Mouse (Mus musculus): ENCODE data around the gene Stat5a.

Stat5a gene

DNA sequence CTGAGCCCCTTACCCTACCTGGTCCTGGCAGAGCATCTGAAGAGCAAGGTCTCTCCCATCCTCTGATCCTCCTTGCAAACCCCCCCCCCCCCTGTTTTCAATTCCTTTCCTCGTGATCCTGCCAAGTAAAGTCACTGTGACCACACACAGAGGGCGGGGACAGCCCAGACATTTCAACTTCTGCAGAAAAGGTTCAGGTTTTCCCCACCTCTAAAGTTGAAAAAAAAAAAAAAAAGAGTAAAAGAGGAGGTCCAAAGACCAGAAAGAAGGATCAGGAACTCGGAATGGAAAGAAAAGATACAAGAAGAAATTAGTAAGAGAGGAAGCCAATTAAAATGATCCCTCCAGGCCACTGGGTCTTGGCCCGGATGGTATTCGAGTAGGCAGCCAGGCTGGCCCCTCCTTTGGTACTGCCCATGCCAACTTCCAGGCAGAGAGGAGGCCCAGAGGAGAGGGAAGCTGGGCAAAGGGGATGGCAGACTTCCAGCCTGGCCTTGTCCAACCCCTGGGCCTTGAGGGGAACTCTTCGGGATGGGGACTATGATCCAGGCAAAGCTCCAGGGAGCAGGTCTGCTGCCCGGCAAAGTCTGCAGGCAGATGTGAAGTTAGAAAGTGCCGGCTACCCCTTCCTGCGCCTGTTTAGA lies at the start of gene Stat5a:
Stat5a (plus strand) TSS at position 417 of the 644 bp plus-strand sequence.
- DNase-seq (ENCODE audit: low spot score in 2 of 2) = peak; percentile 81 to 83

DNA sequence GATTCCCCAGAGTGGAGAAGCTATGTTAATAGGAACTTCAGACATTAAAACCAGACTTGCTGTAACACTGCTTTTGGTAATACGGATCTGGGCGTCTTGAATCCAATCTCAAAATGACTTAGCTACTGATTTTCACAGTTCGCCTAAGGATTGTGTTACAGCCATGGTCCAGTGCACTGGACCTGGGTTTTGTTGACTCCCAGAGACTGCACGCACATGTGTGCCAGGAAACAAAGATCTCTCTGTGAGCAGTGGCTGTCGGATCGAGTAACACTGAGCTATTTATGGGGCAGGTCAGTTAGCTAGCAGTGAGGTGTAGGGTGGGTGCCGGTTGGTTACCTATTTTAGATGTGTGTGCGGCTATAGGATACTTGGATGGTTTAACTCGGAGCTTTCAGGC lies 48.6 kb upstream of the Stat5a start:
- no peak for DNase-seq (ENCODE audit: low spot score in 2 of 2)

DNA sequence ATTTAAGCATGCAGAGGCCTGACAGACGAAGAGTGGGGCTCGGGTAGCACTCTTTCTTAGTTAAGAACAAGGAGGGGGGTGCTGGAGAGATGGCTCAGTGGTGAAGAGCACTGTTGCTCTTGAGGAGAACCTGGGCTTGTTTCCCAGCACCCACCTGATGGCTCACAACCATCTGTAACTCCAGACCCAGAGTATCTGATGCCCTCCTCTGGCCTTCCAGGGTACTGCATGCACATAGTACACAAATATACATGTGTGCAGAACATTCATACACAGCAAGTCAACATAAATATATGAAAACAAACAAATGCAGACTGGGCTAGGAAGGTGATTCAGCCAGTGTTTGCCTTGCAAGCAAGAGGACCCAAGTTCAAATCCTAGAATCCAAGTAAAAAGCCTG lies 48.0 kb upstream of the Stat5a start:
- no peak for DNase-seq (ENCODE audit: low spot score in 2 of 2)

DNA sequence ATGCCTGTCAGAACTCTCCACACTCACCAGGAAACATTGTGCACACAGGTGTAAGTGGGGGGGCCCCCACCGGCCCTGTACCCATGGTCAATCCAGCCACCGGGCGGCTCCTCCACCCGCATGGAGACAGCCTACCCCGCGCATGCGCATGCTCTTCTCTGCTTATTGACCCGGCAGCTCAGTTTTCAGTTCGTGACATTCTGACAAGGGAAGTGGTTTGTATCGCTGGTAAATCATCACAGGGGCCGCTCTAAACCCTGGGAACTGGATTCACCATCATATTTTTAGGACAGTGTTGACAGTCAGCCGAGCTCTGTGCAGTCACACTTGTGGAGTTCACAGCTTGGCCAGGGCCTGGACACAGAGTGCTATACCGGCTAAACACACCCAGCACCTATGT lies 44.7 kb upstream of the Stat5a start:
- DNase-seq (ENCODE audit: low spot score in 2 of 2) = no peak

DNA sequence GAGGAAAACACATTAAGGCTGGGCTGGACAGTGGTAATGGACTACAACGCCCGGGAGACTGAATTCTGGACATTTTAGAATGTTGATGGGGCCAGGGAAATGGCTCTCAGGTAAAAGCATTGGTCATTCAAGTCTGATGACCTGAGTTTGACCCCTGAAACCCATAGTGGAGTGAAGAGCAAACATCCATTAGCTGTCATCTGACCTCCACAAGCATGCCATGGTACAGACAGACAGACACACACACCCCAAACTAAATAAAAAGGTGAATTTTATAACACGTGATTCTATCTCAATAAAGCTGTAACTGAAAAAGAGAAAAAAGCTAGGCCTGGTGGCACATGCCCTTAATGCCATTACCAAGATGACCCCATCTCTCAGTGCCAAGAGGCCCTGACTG lies 42.8 kb upstream of the Stat5a start:
- no peak for DNase-seq (ENCODE audit: low spot score in 2 of 2)

DNA sequence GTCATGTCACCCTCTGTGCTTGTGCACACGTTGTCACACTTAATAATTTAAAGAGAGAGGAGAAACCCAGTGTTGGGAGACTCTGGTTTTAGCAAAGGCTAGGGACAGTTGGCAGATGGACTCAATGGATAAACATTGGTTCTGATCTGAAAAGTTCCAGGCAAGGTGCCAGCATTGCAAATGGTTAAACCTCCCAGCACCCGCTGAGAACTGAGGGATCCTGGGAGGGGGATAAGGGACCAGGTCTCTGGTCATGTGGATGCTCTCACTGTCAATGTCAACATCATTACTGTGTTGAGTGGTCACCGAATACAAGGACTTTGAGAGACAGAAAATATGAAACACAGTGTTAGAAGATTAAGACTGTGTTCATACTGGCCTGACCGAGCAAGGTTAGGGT lies 42.4 kb upstream of the Stat5a start:
- no peak for DNase-seq (ENCODE audit: low spot score in 2 of 2)

DNA sequence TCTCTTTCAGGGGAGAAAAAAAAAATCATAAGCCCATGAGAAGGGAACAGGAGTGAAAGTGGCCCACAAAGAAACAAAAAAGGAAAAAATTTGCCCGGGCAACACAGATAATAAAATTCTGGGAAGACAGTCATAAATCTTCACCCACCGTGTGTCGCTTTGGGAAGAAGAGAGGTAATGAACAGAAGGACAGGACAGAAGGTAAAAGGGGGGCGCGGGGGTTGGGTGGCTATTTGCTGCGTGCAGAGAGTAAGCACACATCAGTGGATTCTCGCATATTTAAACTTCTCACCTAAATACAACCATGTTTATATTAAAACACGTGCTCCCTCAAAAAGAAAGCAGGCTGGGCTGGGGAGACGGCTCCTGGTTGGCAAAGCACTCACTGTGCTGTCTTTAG lies 41.8 kb upstream of the Stat5a start:
- no peak for DNase-seq (ENCODE audit: low spot score in 2 of 2)

DNA sequence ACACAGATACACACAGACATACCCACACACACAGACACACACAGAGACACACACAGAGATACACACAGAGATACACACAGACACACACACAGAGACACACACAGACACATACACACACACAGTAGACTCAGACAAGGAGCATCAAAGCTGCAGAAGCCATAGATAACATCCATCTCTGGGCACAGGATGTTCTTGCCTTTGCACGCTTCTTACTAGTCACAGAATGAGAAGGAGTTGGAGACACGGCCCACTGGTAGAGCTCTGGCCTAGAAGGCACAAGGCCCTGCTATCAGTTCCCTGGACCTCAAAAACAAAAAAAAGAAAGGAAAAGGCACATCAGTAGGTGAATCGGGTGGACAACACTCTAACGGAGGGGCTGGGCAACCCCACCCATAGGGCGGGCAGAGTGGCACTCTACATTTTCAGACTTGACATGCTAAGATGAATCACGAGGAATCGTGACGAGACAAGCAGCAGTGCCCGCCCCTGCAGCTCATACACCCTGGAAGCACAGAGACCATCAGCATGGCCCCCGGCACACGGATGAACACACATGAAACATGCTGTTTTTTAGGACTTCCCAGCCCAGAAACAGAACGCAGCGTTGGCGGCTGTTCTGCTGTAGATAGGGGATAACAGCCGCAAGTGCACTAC lies 40.7 kb upstream of the Stat5a start:
- no peak for DNase-seq (ENCODE audit: low spot score in 2 of 2)

- DNase-seq (ENCODE audit: low spot score in 2 of 2) = no peak
These were observed 40.1 kb upstream of the Stat5a start for GRCm38 (mm10) chr11:100819048-100819447.

DNA sequence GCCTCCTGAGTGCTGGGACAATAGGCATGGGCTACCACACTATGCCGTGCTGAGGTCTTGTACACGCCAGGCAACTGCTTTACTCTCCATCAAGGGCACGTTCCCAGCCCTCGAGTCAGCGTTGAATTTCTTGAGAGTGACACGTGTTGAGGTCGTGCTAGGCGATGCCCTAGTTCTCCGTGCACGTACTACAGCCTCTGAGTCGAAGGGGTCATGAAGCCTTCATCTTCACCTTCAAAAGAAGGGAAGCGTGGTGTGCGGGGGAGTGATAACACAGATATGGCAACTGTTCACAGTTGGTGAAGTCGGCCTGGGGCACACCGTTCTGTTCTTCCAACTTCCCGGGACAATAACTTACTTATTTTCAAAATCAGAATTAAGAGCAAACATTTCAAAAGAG lies 39.5 kb upstream of the Stat5a start:
- DNase-seq (ENCODE audit: low spot score in 2 of 2) = no peak

GRCm38 (mm10) chr11:100820047-100820446 lies 39.1 kb upstream of the Stat5a start:
- DNase-seq (ENCODE audit: low spot score in 2 of 2) = no peak

GRCm38 (mm10) chr11:100821605-100822220 lies 37.4 kb upstream of the Stat5a start:
- no peak for DNase-seq (ENCODE audit: low spot score in 2 of 2)

DNA sequence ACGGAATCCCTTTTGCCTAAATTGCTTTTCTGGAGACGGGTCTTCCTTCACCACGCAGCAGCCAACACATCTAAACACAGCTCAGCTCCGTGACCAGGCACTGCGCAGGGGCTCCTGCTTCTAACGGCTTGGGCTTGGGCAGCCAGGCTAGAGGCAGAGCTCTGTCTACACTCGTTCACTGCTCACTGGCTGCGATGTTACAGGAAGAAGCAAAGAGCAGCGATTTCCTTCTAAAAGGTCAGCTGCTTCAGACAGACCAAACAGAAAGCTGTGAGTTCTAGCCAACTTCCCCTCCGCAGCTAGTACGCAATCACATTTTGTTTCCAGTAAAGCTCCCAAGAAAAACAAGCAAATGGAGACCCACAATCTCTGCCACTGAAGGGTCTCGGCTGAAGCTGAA lies 36.8 kb upstream of the Stat5a start:
- no peak for DNase-seq (ENCODE audit: low spot score in 2 of 2)

DNA sequence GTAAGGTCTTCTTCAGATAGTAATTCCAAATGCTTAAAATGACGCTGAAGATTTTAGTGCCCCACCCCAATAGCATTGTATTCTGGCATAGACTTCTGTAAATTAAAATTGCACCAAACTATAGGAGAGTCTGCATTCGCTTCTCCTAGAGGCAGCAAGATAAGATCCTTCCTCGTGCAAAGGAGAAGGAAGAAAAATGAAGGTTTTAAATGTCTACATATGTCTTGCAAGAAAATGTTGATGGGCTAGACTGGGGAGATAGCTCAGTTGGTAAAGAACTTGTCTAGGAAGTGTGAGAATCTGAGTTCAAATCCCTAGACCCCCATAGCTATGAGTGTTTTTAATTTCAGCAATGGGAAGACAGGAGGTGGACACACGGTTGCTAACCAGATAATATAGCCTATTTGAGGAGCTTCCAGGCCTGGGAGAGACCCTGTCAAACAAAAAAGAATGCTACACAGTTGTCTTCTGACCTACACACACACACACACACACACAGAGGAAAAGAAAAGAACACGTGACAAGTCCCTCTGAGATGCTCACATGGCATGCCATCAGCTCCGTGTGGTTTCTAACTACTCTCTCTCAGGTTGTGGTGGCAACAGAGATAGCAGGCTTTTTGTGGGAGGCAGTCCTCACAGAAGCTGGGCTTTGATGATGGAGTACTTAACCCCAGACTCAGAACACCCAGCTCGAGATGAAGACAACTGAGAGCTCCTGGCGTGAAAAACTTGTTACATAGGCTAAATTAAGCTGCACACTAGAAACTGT lies 35.4 kb upstream of the Stat5a start:
- DNase-seq (ENCODE audit: low spot score in 2 of 2) = peak in 1 of 2 experiments; percentile 57

- no peak for DNase-seq (ENCODE audit: low spot score in 2 of 2)
These were observed 34.7 kb upstream of the Stat5a start for GRCm38 (mm10) chr11:100824496-100824895.

DNA sequence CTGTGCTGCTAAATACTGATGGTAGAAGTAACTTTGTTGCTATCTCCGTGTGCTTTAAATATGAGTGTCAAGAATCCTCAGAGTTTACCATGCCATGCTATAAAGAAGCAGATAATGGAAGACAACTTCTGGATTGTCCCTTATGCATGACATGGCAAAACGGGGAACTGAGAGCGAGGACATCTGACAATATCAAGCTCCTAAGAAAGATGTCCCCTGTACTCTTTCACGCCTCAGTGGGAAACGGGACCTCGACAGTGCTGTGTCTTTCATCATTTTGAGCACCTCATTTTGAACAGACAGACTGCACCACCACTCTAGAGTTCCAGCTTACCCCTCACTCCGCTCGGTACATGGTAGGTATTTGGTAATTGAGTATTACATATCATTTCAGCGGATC lies 33.7 kb upstream of the Stat5a start:
- DNase-seq (ENCODE audit: low spot score in 2 of 2) = no peak

- DNase-seq (ENCODE audit: low spot score in 2 of 2) = peak; percentile 82 to 86
These were observed 32.8 kb upstream of the Stat5a start for GRCm38 (mm10) chr11:100826161-100826866.

DNA sequence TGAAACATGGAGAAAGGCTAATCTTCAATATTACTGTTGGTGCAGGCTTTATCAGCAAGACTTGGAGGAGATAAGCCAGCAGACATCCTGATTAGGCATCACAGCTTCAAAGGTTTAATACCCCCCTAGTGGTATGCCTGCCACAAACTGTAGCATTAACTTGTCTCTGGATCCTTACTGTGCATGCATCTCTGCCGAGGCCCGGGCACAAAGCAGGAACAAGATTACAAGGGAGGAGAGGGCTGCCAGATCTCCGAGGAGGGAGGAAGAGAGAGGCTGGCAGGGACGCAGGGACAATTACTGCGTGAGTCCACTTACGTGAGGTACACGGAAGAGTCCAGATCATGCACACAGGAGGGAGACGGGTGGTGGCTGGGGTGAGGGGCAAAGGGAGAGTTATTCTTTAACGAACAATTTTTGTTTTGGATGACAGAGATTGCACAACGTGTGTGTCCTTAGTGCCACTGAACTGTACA lies 30.4 kb upstream of the Stat5a start:
- no peak for DNase-seq (ENCODE audit: low spot score in 2 of 2)

DNA sequence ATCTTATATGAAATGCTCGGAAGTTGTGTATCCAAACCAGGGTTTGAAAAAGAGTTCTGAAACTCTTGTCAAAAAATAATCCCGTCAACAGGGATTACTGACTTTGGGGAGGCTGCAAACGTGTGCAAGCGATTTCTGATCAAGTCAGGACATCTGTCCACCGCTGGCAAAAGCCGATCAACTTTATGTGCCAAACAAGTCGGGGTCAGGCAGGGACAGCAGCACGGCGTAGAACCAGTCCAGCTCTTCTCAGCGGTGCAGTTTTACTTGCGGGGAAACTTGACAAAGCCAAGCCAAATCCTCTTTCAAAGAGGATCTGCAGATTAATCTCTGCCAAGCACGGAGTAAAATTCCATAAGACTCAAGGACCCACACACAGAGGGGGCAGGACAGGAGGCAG lies 29.5 kb upstream of the Stat5a start:
- DNase-seq (ENCODE audit: low spot score in 2 of 2) = no peak

DNA sequence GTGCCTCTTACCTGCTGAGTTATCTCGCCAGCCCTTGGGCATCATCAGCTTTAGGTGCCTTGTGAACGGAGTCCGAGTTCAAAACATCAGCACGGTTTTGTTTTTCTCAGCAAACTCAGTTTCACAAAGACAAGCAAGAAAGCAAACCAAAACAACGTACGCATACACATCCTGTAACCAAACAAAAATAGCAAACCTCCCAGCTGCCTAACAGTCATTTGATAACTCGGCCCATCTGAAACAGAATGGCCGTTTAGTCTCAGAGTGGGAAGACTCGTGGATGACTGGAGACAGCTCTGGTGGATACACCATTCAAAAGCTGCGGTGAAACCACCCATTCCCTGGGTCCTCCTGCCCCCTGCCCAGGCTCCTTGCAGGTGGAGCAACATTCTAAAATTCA lies 27.8 kb upstream of the Stat5a start:
- DNase-seq (ENCODE audit: low spot score in 2 of 2) = no peak

DNA sequence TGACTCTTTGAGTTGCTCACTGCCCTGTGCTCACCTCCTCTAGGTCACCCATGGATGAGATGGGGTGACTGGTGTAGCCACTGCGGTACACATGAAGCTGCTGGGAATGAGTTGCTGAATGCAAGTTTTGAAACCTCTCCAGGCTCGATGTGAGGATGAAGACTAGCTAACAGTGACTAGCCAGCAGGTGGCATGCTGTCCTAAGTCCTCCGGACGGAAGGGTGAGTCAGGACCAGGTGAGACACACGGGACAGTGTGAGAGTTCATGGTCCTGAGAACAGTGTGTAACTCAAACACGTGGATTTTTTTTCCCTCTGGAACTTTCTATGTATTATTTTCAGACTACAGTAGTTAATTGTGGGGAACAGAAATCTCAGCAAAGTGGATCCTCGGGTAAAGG lies 25.7 kb upstream of the Stat5a start:
- no peak for DNase-seq (ENCODE audit: low spot score in 2 of 2)
